Mouse (Mus musculus) limb, embryonic 10.5 days (tissue): ENCODE measurements around the gene Zer1. TPM values are rescaled to one million over a fixed set of nuclear protein-coding genes. Genes with fewer than 3 reads are reported as not detected.

Experiments
- DNase-seq: peaks from one replicate; pipeline ENCODE4 v3.0.0-alpha.2; 2017; ENCODE audit warnings: low spot score
- H3K27ac ChIP-seq: fragments of 300-500 bp; sonication (generic); 2 replicates; pipeline ENCODE4 v1.5.1; 2016; ENCODE audit warnings: mild to moderate bottlenecking
- H3K27me3 ChIP-seq: fragments of 300-500 bp; sonication (generic); 2 replicates; pipeline ENCODE4 v1.6.1; 2016; ENCODE audit warnings: low read depth, mild to moderate bottlenecking; ENCODE audit not compliant: poor library complexity, severe bottlenecking
- H3K36me3 ChIP-seq: fragments of 300-500 bp; sonication (generic); 2 replicates; pipeline ENCODE4 v1.6.1; 2016; ENCODE audit warnings: mild to moderate bottlenecking, moderate library complexity
- H3K4me1 ChIP-seq: fragments of 300-500 bp; sonication (generic); 2 replicates; pipeline ENCODE4 v1.6.1; 2016
- H3K4me3 ChIP-seq: fragments of 300-500 bp; sonication (generic); 2 replicates; pipeline ENCODE4 v1.5.1; 2016; ENCODE audit warnings: mild to moderate bottlenecking, moderate library complexity
- H3K9me3 ChIP-seq: fragments of 300-500 bp; sonication (generic); replicated peaks from 2 replicates; pipeline ENCODE4 v1.6.1; 2016; ENCODE audit warnings: mild to moderate bottlenecking
- WGBS: fragments of 180-500 bp; shearing (Covaris S2); methylation state at CpG from one replicate; pipeline ENCODE4 v1.1.7; 2016; 5-methylcytosine and 5-hydroxymethylcytosine counted together
- polyA plus RNA-seq: library from polyadenylated mRNA; unstranded; fragments of >200 nt; fragmentation: Nextera tagmentation; extraction: Ambion mirVana; gene quantifications from 2 replicates; pipeline ENCODE4 v1.2.1, GENCODE M21; 2016

Gene Zer1
- polyA plus RNA-seq, 1 experiment from 2014 or later, result 9.3 TPM

- Histone ChIP-seq H3K36me3 (peaks cover 2% of the 10 kb centered on the region; the same call in 1 of the 2 replicates), H3K27me3 (no peaks in the 10 kb centered on the region), H3K4me3 (no peak overlapping the region), H3K4me1 (peaks cover 16% of the 10 kb centered on the region), H3K27ac (no peak overlapping the region), H3K9me3 (no peaks in the 10 kb centered on the region)
- DNase-seq, result no peak
- WGBS, result 50% methylated on average over 6 of the region's 6 CpGs
These were observed 72.2 kb downstream of the Zer1 start for GRCm38 (mm10) chr2:30051992-30052761.

GRCm38 (mm10) chr2:30049831-30050230, 74.6 kb downstream of the Zer1 start:
- peaks cover 14% of the 10 kb centered on the region for H3K36me3 ChIP-seq
- H3K4me1 ChIP-seq, result peaks cover 10% of the 10 kb centered on the region
- DNase-seq, result no peak
- no peaks in the 10 kb centered on the region for H3K9me3 ChIP-seq
- H3K27me3 ChIP-seq, result no peaks in the 10 kb centered on the region
- peak overlapping the region; percentile 98 for H3K27ac ChIP-seq
- 87% methylated on average over 3 of the region's 3 CpGs for WGBS
- peak overlapping the region; percentile 75; the same call in 1 of the 2 replicates for H3K4me3 ChIP-seq

- Histone ChIP-seq H3K27ac (peak within 1 kb of the TSS; percentile 98), H3K4me3 (peak within 1 kb of the TSS; percentile 75), H3K27me3 (no peaks in the 10 kb centered on the region), H3K36me3 (peaks cover 18% of the 10 kb centered on the region), H3K9me3 (no peaks in the 10 kb centered on the region), H3K4me1 (peaks cover 10% of the 10 kb centered on the region)
- WGBS, result 1% methylated on average over 54 of the region's 54 CpGs
- peak; percentile 99 for DNase-seq
These were observed 75.5 kb downstream of the Zer1 start, which contains the start of gene Wdr34 for GRCm38 (mm10) chr2:30048699-30049388. Gene Wdr34 (minus strand): TSS chr2:30048881.

GRCm38 (mm10) chr2:30048101-30048501, 76.3 kb downstream of the Zer1 start:
- no peaks in the 10 kb centered on the region for H3K9me3 ChIP-seq
- H3K36me3 ChIP-seq, result peaks cover 18% of the 10 kb centered on the region
- no peaks in the 10 kb centered on the region for H3K27me3 ChIP-seq
- H3K4me1 ChIP-seq, result peaks cover 10% of the 10 kb centered on the region
- H3K27ac ChIP-seq, result peak overlapping the region; percentile 98
- DNase-seq, result no peak
- 62% methylated on average over 11 of the region's 11 CpGs for WGBS
- peak overlapping the region; percentile 75 for H3K4me3 ChIP-seq

Other genes starting within 250 kb of the Zer1 start
- 101 and 105 TPM in 2 replicates for gene Odf2, start 235.4 kb downstream of the Zer1 start, polyA plus RNA-seq
- 75.8 and 86.9 TPM in 2 replicates for gene Gle1, start 189.2 kb downstream of the Zer1 start, polyA plus RNA-seq
- gene Sptan1, start 159.0 kb downstream of the Zer1 start, polyA plus RNA-seq, result 70.6 and 80.4 TPM in 2 replicates
- gene Wdr34, start 75.7 kb downstream of the Zer1 start, polyA plus RNA-seq, result 38.6 and 45.0 TPM in 2 replicates
- 854 and 929 TPM in 2 replicates for gene Set, start 67.2 kb downstream of the Zer1 start, polyA plus RNA-seq
- 13.5 and 14.7 TPM in 2 replicates for gene Pkn3, start 46.9 kb downstream of the Zer1 start, polyA plus RNA-seq
- gene Zdhhc12, start 30.9 kb downstream of the Zer1 start, polyA plus RNA-seq, result 35.6 and 37.2 TPM in 2 replicates
- 6.8 and 8.1 TPM in 2 replicates for gene Tbc1d13, start 9.2 kb upstream of the Zer1 start, polyA plus RNA-seq
- gene Endog, start 46.9 kb upstream of the Zer1 start, polyA plus RNA-seq, result 15.2 and 19.5 TPM in 2 replicates
- gene Spout1, start 53.9 kb upstream of the Zer1 start, polyA plus RNA-seq, result 104 and 107 TPM in 2 replicates
- 7.5 and 8.4 TPM in 2 replicates for gene Kyat1, start 81.3 kb upstream of the Zer1 start, polyA plus RNA-seq
- 44.4 and 46.0 TPM in 2 replicates for gene Lrrc8a, start 113.1 kb upstream of the Zer1 start, polyA plus RNA-seq
- 0.04 and 0.08 TPM in 2 replicates for gene Gm28035, start 116.0 kb upstream of the Zer1 start, polyA plus RNA-seq
- gene Phyhd1, start 141.6 kb upstream of the Zer1 start, polyA plus RNA-seq, result 1.4 and 3.3 TPM in 2 replicates
- not detected in 2 replicates for gene Gm28038, start 156.5 kb upstream of the Zer1 start, polyA plus RNA-seq
- gene Dolk, start 161.7 kb upstream of the Zer1 start, polyA plus RNA-seq, result 26.8 and 27.5 TPM in 2 replicates
- gene Nup188, start 161.8 kb upstream of the Zer1 start, polyA plus RNA-seq, result 74.4 and 77.1 TPM in 2 replicates
- gene Sh3glb2, start 234.8 kb upstream of the Zer1 start, polyA plus RNA-seq, result 76.5 and 90.3 TPM in 2 replicates
- 30.8 and 33.3 TPM in 2 replicates for gene Miga2, start 239.6 kb upstream of the Zer1 start, polyA plus RNA-seq